Mouse (Mus musculus): Measurements from ENCODE around the gene Mlxipl. TPM values are rescaled to one million over a fixed set of nuclear protein-coding genes. Genes with fewer than 3 reads are reported as not detected.

Gene Mlxipl
- polyA plus RNA-seq, 1 experiment from 2014 or later, result 1.2 TPM

- no peak overlapping the region for H3K27ac ChIP-seq (ENCODE audit: low read depth, low read length)
- H3K36me3 ChIP-seq (ENCODE audit: control insufficient read depth, insufficient read depth, low read length), result peaks cover 12% of the 10 kb centered on the region
- no peak overlapping the region for H3K9ac ChIP-seq (ENCODE audit: low read depth, low read length)
- no peaks in the 10 kb centered on the region for H3K9me3 ChIP-seq (replicated peaks; ENCODE audit: control insufficient read depth, low read length)
- 31% methylated on average over 3 of the region's 3 CpGs for WGBS (ENCODE audit: insufficient replicate concordance)
- peaks cover 14% of the 10 kb centered on the region for H3K4me1 ChIP-seq (ENCODE audit: control insufficient read depth, insufficient read depth, low read length)
- no peak overlapping the region for H3K4me2 ChIP-seq
- no peak overlapping the region for H3K4me3 ChIP-seq (ENCODE audit: low read depth, low read length)
- no peaks in the 10 kb centered on the region for H3K27me3 ChIP-seq (ENCODE audit: control insufficient read depth, insufficient read depth, low read length)
- ATAC-seq (replicated peaks; ENCODE audit: insufficient number of reproducible peaks, low FRiP score, low TSS enrichment), result no peak
Measured at GRCm38 (mm10) chr5:135185596-135185995, 95.9 kb downstream of the Mlxipl start.

- H3K9me3 ChIP-seq (replicated peaks; ENCODE audit: control insufficient read depth, low read length), result no peaks in the 10 kb centered on the region
- no peak for ATAC-seq (replicated peaks; ENCODE audit: insufficient number of reproducible peaks, low FRiP score, low TSS enrichment)
- WGBS (ENCODE audit: insufficient replicate concordance), result 21% methylated on average over 10 of the region's 10 CpGs
Measured at GRCm38 (mm10) chr5:135186231-135186620, 96.5 kb downstream of the Mlxipl start.

DNA sequence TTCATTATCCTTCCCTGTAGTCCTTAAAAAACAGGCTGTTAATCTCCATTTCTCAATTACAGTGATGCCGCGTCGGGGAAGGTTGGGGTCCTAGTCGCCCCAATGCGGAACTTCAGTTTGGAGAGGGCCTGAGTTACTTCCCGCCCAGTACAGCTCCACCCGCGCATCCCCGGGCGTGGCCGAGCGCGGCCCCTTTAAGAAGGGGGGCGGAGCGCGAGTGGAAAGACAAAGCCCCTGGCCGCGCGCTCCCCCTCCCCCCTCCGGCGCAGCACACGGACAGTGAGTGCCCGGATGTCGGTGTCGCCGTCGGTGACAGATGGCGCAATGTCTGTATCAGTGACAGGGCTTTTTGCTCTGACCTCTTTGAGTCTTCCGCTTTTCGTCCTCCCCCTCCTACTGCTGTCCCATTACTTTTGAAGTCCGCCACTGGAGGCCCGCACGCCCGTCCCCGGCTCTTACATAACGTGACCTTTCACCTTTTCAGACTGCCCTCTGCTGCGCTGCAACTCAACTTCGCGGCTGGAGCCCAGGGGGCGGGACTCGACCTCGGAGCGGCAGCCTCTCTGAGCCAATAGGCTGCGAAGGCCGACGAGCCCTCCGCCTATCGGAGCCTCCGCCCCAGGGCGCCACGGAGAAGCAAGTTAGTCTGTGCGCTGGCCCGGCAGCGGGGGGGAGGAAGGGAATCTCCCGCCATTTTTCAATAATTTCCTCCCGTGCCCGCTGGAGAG lies 97.1 kb downstream of the Mlxipl start, which contains the start of gene Baz1b:
TSS of gene Baz1b (plus strand) at position 644 of the 728 bp plus-strand sequence.
- H3K27me3 ChIP-seq (ENCODE audit: control insufficient read depth, insufficient read depth, low read length), result no peaks in the 10 kb centered on the region
- H3K27ac ChIP-seq (ENCODE audit: low read depth, low read length), result peak within 1 kb of the TSS; percentile 98
- peak within 1 kb of the TSS; percentile 99 for H3K4me3 ChIP-seq (ENCODE audit: low read depth, low read length)
- peaks cover 14% of the 10 kb centered on the region for H3K4me1 ChIP-seq (ENCODE audit: control insufficient read depth, insufficient read depth, low read length)
- peaks cover 8% of the 10 kb centered on the region; the same call in 1 of the 2 replicates for H3K36me3 ChIP-seq (ENCODE audit: control insufficient read depth, insufficient read depth, low read length)
- under 1% methylated on average over 57 of the region's 57 CpGs for WGBS (ENCODE audit: insufficient replicate concordance)
- peak within 1 kb of the TSS; percentile 99 for H3K9ac ChIP-seq (ENCODE audit: low read depth, low read length)
- H3K9me3 ChIP-seq (replicated peaks; ENCODE audit: control insufficient read depth, low read length), result no peaks in the 10 kb centered on the region
- ATAC-seq (replicated peaks; ENCODE audit: insufficient number of reproducible peaks, low FRiP score, low TSS enrichment), result peak; percentile 96
- H3K4me2 ChIP-seq, result peak within 1 kb of the TSS; percentile 83

More at GRCm38 (mm10) chr5:135186231-135186620, 96.5 kb downstream of the Mlxipl start:
- Histone ChIP-seq H3K9ac (ENCODE audit: low read depth, low read length) (peak overlapping the region; percentile 99), H3K27me3 (ENCODE audit: control insufficient read depth, insufficient read depth, low read length) (no peaks in the 10 kb centered on the region), H3K4me1 (ENCODE audit: control insufficient read depth, insufficient read depth, low read length) (peaks cover 14% of the 10 kb centered on the region), H3K4me3 (ENCODE audit: low read depth, low read length) (peak overlapping the region; percentile 99), H3K27ac (ENCODE audit: low read depth, low read length) (peak overlapping the region; percentile 98), H3K4me2 (peak overlapping the region; percentile 83), H3K36me3 (ENCODE audit: control insufficient read depth, insufficient read depth, low read length) (peaks cover 8% of the 10 kb centered on the region; the same call in 1 of the 2 replicates)

DNA sequence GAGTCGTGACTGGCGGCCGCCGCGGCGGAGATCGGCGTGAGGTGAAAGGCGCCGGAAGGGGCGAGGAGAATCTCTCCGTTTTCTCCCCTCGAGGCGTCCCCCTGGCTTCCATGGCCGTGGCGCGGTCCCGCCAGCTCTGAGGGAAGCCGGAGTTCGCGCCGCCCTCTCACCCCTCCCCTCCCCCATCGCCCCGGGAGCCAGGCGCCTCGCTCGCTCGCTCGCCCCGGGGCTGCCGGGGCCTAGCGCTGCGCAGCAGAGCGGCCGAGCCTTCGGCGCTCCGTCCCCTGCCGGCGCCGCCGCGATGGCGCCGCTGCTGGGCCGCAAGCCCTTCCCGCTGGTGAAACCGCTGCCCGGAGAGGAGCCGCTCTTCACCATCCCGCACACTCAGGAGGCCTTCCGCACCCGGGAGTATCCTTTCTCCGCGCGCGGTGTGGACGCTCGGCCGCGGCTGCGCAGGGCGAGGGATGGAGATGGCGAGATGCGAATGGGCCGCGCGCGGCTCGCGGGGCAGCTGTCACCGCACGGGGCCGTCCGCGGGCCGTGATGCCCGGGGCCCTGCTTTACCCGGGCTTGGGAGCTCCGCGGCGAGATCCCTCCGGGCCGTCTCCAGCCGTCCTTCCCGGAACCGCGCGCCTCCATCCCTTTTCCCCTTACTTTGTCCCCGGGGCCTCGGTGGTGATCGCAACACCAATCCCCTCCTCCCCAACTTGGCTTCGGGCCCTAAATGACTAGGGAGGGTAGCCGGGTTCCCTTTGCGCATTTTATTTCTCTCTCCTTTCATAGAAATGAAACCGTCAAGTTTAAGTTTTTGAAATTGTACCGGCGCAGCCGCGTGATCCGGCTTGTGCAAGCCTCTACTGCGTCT lies 97.9 kb downstream of the Mlxipl start:
- H3K4me2 ChIP-seq, result peak overlapping the region; percentile 83
- peak overlapping the region; percentile 98 for H3K27ac ChIP-seq (ENCODE audit: low read depth, low read length)
- no peaks in the 10 kb centered on the region for H3K9me3 ChIP-seq (replicated peaks; ENCODE audit: control insufficient read depth, low read length)
- no peaks in the 10 kb centered on the region for H3K27me3 ChIP-seq (ENCODE audit: control insufficient read depth, insufficient read depth, low read length)
- peak overlapping the region; percentile 99 for H3K4me3 ChIP-seq (ENCODE audit: low read depth, low read length)
- peaks cover 5% of the 10 kb centered on the region for H3K36me3 ChIP-seq (ENCODE audit: control insufficient read depth, insufficient read depth, low read length)
- peak; percentile 73 for ATAC-seq (replicated peaks; ENCODE audit: insufficient number of reproducible peaks, low FRiP score, low TSS enrichment)
- H3K9ac ChIP-seq (ENCODE audit: low read depth, low read length), result peak overlapping the region; percentile 99
- H3K4me1 ChIP-seq (ENCODE audit: control insufficient read depth, insufficient read depth, low read length), result peaks cover 18% of the 10 kb centered on the region
- WGBS (ENCODE audit: insufficient replicate concordance), result under 1% methylated on average over 96 of the region's 102 CpGs

Other genes starting within 250 kb of the Mlxipl start
- not detected in 2 replicates for gene Tmem270, start 183.2 kb upstream of the Mlxipl start, polyA plus RNA-seq (2014; fragmentation: Nextera tagmentation; extraction: Ambion mirVana)
- 15.0 and 17.1 TPM in 2 replicates for gene Cldn13, start 174.4 kb upstream of the Mlxipl start, polyA plus RNA-seq (2014; fragmentation: Nextera tagmentation; extraction: Ambion mirVana)
- gene Mettl27, start 157.5 kb upstream of the Mlxipl start, polyA plus RNA-seq (2014; fragmentation: Nextera tagmentation; extraction: Ambion mirVana), result 10.3 and 11.1 TPM in 2 replicates
- 1.4 and 1.7 TPM in 2 replicates for gene Cldn4, start 143.0 kb upstream of the Mlxipl start, polyA plus RNA-seq (2014; fragmentation: Nextera tagmentation; extraction: Ambion mirVana)
- gene Cldn3, start 103.7 kb upstream of the Mlxipl start, polyA plus RNA-seq (2014; fragmentation: Nextera tagmentation; extraction: Ambion mirVana), result 1.2 and 1.5 TPM in 2 replicates
- 58.2 and 59.9 TPM in 2 replicates for gene Abhd11, start 80.7 kb upstream of the Mlxipl start, polyA plus RNA-seq (2014; fragmentation: Nextera tagmentation; extraction: Ambion mirVana)
- 10.4 and 13.4 TPM in 2 replicates for gene Stx1a, start 66.4 kb upstream of the Mlxipl start, polyA plus RNA-seq (2014; fragmentation: Nextera tagmentation; extraction: Ambion mirVana)
- gene Dnajc30, start 25.7 kb upstream of the Mlxipl start, polyA plus RNA-seq (2014; fragmentation: Nextera tagmentation; extraction: Ambion mirVana), result 29.2 and 30.9 TPM in 2 replicates
- gene Bud23, start 24.9 kb upstream of the Mlxipl start, polyA plus RNA-seq (2014; fragmentation: Nextera tagmentation; extraction: Ambion mirVana), result 74.8 and 78.3 TPM in 2 replicates
- gene Vps37d, start 11.6 kb upstream of the Mlxipl start, polyA plus RNA-seq (2014; fragmentation: Nextera tagmentation; extraction: Ambion mirVana), result 2.0 and 2.6 TPM in 2 replicates
- 20.0 and 21.3 TPM in 2 replicates for gene Tbl2, start 59.8 kb downstream of the Mlxipl start, polyA plus RNA-seq (2014; fragmentation: Nextera tagmentation; extraction: Ambion mirVana)
- 32.3 and 35.2 TPM in 2 replicates for gene Bcl7b, start 78.4 kb downstream of the Mlxipl start, polyA plus RNA-seq (2014; fragmentation: Nextera tagmentation; extraction: Ambion mirVana)
- gene Baz1b, start 97.4 kb downstream of the Mlxipl start, polyA plus RNA-seq (2014; fragmentation: Nextera tagmentation; extraction: Ambion mirVana), result 28.9 and 45.4 TPM in 2 replicates
- gene Fzd9, start 161.3 kb downstream of the Mlxipl start, polyA plus RNA-seq (2014; fragmentation: Nextera tagmentation; extraction: Ambion mirVana), result 3.6 and 4.9 TPM in 2 replicates

Data from heart, embryonic 11.5 days (tissue).